Mouse (Mus musculus) MEL (cell line): ENCODE measurements around the gene Gm49776. TPM values are rescaled to one million over a fixed set of nuclear protein-coding genes. Genes with fewer than 3 reads are reported as not detected.
"Not testable (repeated sequence)": the region's sequence is repeated elsewhere in the genome, so short reads cannot be mapped to it uniquely, and the experiment has no call there.

Experiments used
- DNase-seq: peaks from one replicate; pipeline ENCODE4 v3.0.0; 2011; ENCODE audit warnings: low read depth, low spot score
- H3K27ac ChIP-seq: 2 replicates; pipeline ENCODE4 v1.5.1; 2012; ENCODE audit warnings: low read depth, mild to moderate bottlenecking, control low read depth, low read length, moderate library complexity; ENCODE audit not compliant: control insufficient read depth
- H3K27me3 ChIP-seq, 2 experiments: fragments of 150-350 bp in 1 of 2; sonication (generic) in 1 of 2; 2 replicates each; pipeline ENCODE4 v1.6.1; 2012; ENCODE audit warnings: low read length in 2 of 2, mild to moderate bottlenecking in 2 of 2, improper control_type of control experiment in 1 of 2, moderate library complexity in 1 of 2; ENCODE audit not compliant: insufficient read depth in 2 of 2, control insufficient read depth in 1 of 2
- H3K36me3 ChIP-seq, 2 experiments: 2 replicates each; pipeline ENCODE4 v1.6.1; 2012 to 2014; ENCODE audit warnings: low read length in 2 of 2, improper control_type of control experiment in 1 of 2, inconsistent platforms in 1 of 2, mild to moderate bottlenecking in 1 of 2; ENCODE audit not compliant: insufficient read depth in 2 of 2, control insufficient read depth in 1 of 2
- H3K4me1 ChIP-seq, 2 experiments: fragments of 150-350 bp in 1 of 2; sonication (generic) in 1 of 2; 2 replicates each; pipeline ENCODE4 v1.6.1; 2012; ENCODE audit warnings: low read length in 2 of 2, improper control_type of control experiment in 1 of 2, mild to moderate bottlenecking in 1 of 2; ENCODE audit not compliant: insufficient read depth in 2 of 2, control insufficient read depth in 1 of 2
- H3K4me3 ChIP-seq, 2 experiments: fragments of 150-350 bp in 1 of 2; sonication (generic) in 1 of 2; 2 replicates each; pipeline ENCODE4 v1.5.1; 2012; ENCODE audit warnings: low read depth in 2 of 2, low read length in 2 of 2, mild to moderate bottlenecking in 2 of 2, moderate library complexity in 2 of 2, control low read depth in 1 of 2, improper control_type of control experiment in 1 of 2; ENCODE audit not compliant: control insufficient read depth in 1 of 2, insufficient read depth in 1 of 2
- H3K79me2 ChIP-seq: 2 replicates; pipeline ENCODE4 v1.6.1; 2012; ENCODE audit warnings: mild to moderate bottlenecking, low read length, moderate library complexity; ENCODE audit not compliant: control insufficient read depth, poor library complexity, insufficient read depth
- H3K9ac ChIP-seq: 2 replicates; pipeline ENCODE4 v1.6.1; 2012; ENCODE audit warnings: low read depth, mild to moderate bottlenecking, control low read depth, low read length, moderate library complexity; ENCODE audit not compliant: control insufficient read depth, poor library complexity, severe bottlenecking
- H3K9me3 ChIP-seq: fragments of 150-350 bp; sonication (generic); replicated peaks from 2 replicates; pipeline ENCODE4 v1.6.1; 2012; ENCODE audit warnings: mild to moderate bottlenecking, low read length, improper control_type of control experiment, moderate library complexity; ENCODE audit not compliant: insufficient read depth
- BHLHE40 ChIP-seq: IDR thresholded peaks from 2 replicates; pipeline ENCODE4 v1.6.1; 2012; ENCODE audit warnings: low read depth, mild to moderate bottlenecking, inconsistent platforms, low read length, improper control_type of control experiment, borderline replicate concordance
- CHD2 ChIP-seq: IDR thresholded peaks from 2 replicates; pipeline ENCODE4 v1.6.1; 2011; ENCODE audit warnings: low read length, improper control_type of control experiment
- E2F4 ChIP-seq: IDR thresholded peaks from 2 replicates; pipeline ENCODE4 v1.6.1; 2011; ENCODE audit warnings: low read depth, low read length, improper control_type of control experiment, borderline replicate concordance
- ELF1 ChIP-seq: IDR thresholded peaks from 2 replicates; pipeline ENCODE4 v1.6.1; 2014; ENCODE audit warnings: low read depth, mild to moderate bottlenecking, inconsistent platforms, low read length, improper control_type of control experiment, moderate library complexity
- EP300 ChIP-seq, 2 experiments: IDR thresholded peaks; 2 replicates each; pipeline ENCODE4 v1.6.1; 2011; ENCODE audit warnings: improper control_type of control experiment in 2 of 2, low read length in 2 of 2, low read depth in 1 of 2, mild to moderate bottlenecking in 1 of 2
- ETS1 ChIP-seq: IDR thresholded peaks from 2 replicates; pipeline ENCODE4 v1.6.1; 2012; ENCODE audit warnings: low read depth, mild to moderate bottlenecking, inconsistent platforms, low read length, improper control_type of control experiment, moderate library complexity
- GABPA ChIP-seq: IDR thresholded peaks from 2 replicates; pipeline ENCODE4 v1.6.1; 2012; ENCODE audit warnings: low read depth, mild to moderate bottlenecking, inconsistent platforms, low read length, improper control_type of control experiment, moderate library complexity
- GATA1 ChIP-seq: IDR thresholded peaks from 2 replicates; pipeline ENCODE4 v1.6.1; 2011; ENCODE audit warnings: low read depth, low read length, improper control_type of control experiment
- HCFC1 ChIP-seq: IDR thresholded peaks from 2 replicates; pipeline ENCODE4 v1.6.1; 2012; ENCODE audit warnings: low read depth, mild to moderate bottlenecking, inconsistent platforms, low read length, improper control_type of control experiment, moderate library complexity
- KAT2A ChIP-seq: conservative IDR thresholded peaks from 2 replicates; pipeline ENCODE4 v1.6.1; 2012; ENCODE audit warnings: low read depth, low read length, improper control_type of control experiment, inconsistent platforms
- MAFK ChIP-seq: IDR thresholded peaks from 2 replicates; pipeline ENCODE4 v1.6.1; 2011; ENCODE audit warnings: low read depth, mild to moderate bottlenecking, low read length, improper control_type of control experiment, borderline replicate concordance
- MAX ChIP-seq: IDR thresholded peaks from 2 replicates; pipeline ENCODE4 v1.6.1; 2011; ENCODE audit warnings: low read length, improper control_type of control experiment
- MAZ ChIP-seq: IDR thresholded peaks from 2 replicates; pipeline ENCODE4 v1.6.1; 2012; ENCODE audit warnings: low read depth, mild to moderate bottlenecking, inconsistent platforms, low read length, improper control_type of control experiment
- MYC ChIP-seq: IDR thresholded peaks from 2 replicates; pipeline ENCODE4 v1.6.1; 2011; ENCODE audit warnings: low read depth, mild to moderate bottlenecking, low read length, improper control_type of control experiment, moderate library complexity
- NELFE ChIP-seq: IDR thresholded peaks from 2 replicates; pipeline ENCODE4 v1.6.1; 2011; ENCODE audit warnings: low read depth, low read length, improper control_type of control experiment
- NRF1 ChIP-seq: IDR thresholded peaks from 2 replicates; pipeline ENCODE4 v1.6.1; 2014; ENCODE audit warnings: low read depth, mild to moderate bottlenecking, inconsistent platforms, low read length, improper control_type of control experiment, moderate library complexity; ENCODE audit not compliant: poor library complexity, insufficient read depth, severe bottlenecking
- POLR2A ChIP-seq, 2 experiments: IDR thresholded peaks; 2 replicates each; pipeline ENCODE4 v1.6.1; 2011 to 2012; ENCODE audit warnings: low read length in 2 of 2, mild to moderate bottlenecking in 2 of 2, control low read depth in 1 of 2, improper control_type of control experiment in 1 of 2, low read depth in 1 of 2, moderate library complexity in 1 of 2; ENCODE audit not compliant: control insufficient read depth in 1 of 2, insufficient read depth in 1 of 2, poor library complexity in 1 of 2
- POLR2AphosphoS5 ChIP-seq: IDR thresholded peaks from 2 replicates; pipeline ENCODE4 v1.6.1; 2012; ENCODE audit warnings: low read depth, borderline replicate concordance, mild to moderate bottlenecking, inconsistent platforms, low read length, moderate library complexity, mixed read lengths
- SMC3 ChIP-seq: IDR thresholded peaks from 2 replicates; pipeline ENCODE4 v1.6.1; 2011; ENCODE audit warnings: low read depth, low read length, improper control_type of control experiment
- TAL1 ChIP-seq: IDR thresholded peaks from 2 replicates; pipeline ENCODE4 v1.6.1; 2012; ENCODE audit warnings: mild to moderate bottlenecking, inconsistent platforms, low read length, moderate library complexity, mixed read lengths
- TCF12 ChIP-seq: IDR thresholded peaks from 2 replicates; pipeline ENCODE4 v1.6.1; 2014; ENCODE audit warnings: low read depth, mild to moderate bottlenecking, inconsistent platforms, low read length, improper control_type of control experiment, moderate library complexity
- USF2 ChIP-seq, 2 experiments: IDR thresholded peaks; 2 replicates each; pipeline ENCODE4 v1.6.1; 2011 to 2012; ENCODE audit warnings: improper control_type of control experiment in 2 of 2, low read length in 2 of 2, borderline replicate concordance in 1 of 2, inconsistent platforms in 1 of 2, low read depth in 1 of 2, mild to moderate bottlenecking in 1 of 2; ENCODE audit not compliant: insufficient read depth in 1 of 2
- ZMIZ1 ChIP-seq: IDR thresholded peaks from 2 replicates; pipeline ENCODE4 v1.6.1; 2012; ENCODE audit warnings: low read depth, mild to moderate bottlenecking, inconsistent platforms, low read length, improper control_type of control experiment, moderate library complexity
- polyA plus RNA-seq, 2 experiments: library from polyadenylated mRNA; stranded (reverse) in 1 of 2; unstranded in 1 of 2; fragments of >175 nt in 1 of 2; fragments of >200 nt in 1 of 2; gene quantifications; 2 replicates each; pipeline versions ENCODE4 v1.2.1 to v1.2.4; 2012; ENCODE audit warnings: low replicate concordance in 2 of 2, low read depth in 1 of 2; ENCODE audit not compliant: insufficient read length in 2 of 2, insufficient read depth in 1 of 2, missing spikeins in 1 of 2
- total RNA-seq: library from RNA; depleted of rRNA; stranded (reverse); fragments of 300-350 nt; gene quantifications from 2 replicates; pipeline ENCODE4 v1.2.3, GENCODE M21; 2012; rRNA removed

The Gm49776 gene
- total RNA-seq (0.77 and 0.85 TPM in 2 replicates), polyA plus RNA-seq (10 to 100 TPM in 1 of 2 experiments, not detected in 1; 32.7 TPM)

GRCm38 (mm10) chr16:18258221-18258620 lies at the start of gene Gm49776:
TSS of gene Gm49776 (minus strand) at chr16:18258321.
- H3K27ac ChIP-seq = no peak within 1 kb of the TSS
- no peaks in the 10 kb centered on the region for H3K79me2 ChIP-seq
- TF ChIP-seq POLR2AphosphoS5 (no peak), POLR2A (IDR thresholded peaks at IDR 0.05; ENCODE audit: control insufficient read depth in 1 of 2, insufficient read depth in 1 of 2, low read depth in 1 of 2, low read length in 2 of 2, poor library complexity in 1 of 2) (peak in 1 of 2 experiments; percentile 28; a peak in 1 of 4 replicates)
- no peaks in the 10 kb centered on the region for H3K9me3 ChIP-seq
- no peak within 1 kb of the TSS for H3K4me3 ChIP-seq
- H3K4me1 ChIP-seq = no peaks in the 10 kb centered on the region
- H3K9ac ChIP-seq = no peak within 1 kb of the TSS
- H3K36me3 ChIP-seq = peaks cover 4 to 38% of the 10 kb centered on the region in 2 experiments; a peak in 3 of 4 replicates
- no peak for DNase-seq
- no peaks in the 10 kb centered on the region for H3K27me3 ChIP-seq

- H3K27ac ChIP-seq = peak overlapping the region; percentile 93
- not testable (repeated sequence) for H3K27me3 ChIP-seq, H3K9me3 ChIP-seq
- peak overlapping the region; percentile 67 to 72 for H3K4me3 ChIP-seq
- peaks cover 41% of the 10 kb centered on the region for H3K79me2 ChIP-seq
- H3K36me3 ChIP-seq = peaks cover 9 to 17% of the 10 kb centered on the region in 2 experiments
- H3K9ac ChIP-seq = peak overlapping the region; percentile 77
- peak; percentile 34 for DNase-seq
- peaks cover 13% of the 10 kb centered on the region in 2 experiments; a peak in 3 of 4 replicates for H3K4me1 ChIP-seq
Observed at GRCm38 (mm10) chr16:18289614-18290013, 31.5 kb upstream of the Gm49776 start.

GRCm38 (mm10) chr16:18289067-18289588 lies 31.0 kb upstream of the Gm49776 start, which contains the start of gene Dgcr8:
TSS of gene Dgcr8 (minus strand) at chr16:18289246.
- peak; percentile 98 for DNase-seq
- Histone ChIP-seq H3K9me3 (no peaks in the 10 kb centered on the region), H3K9ac (peak within 1 kb of the TSS; percentile 97), H3K27me3 (no peaks in the 10 kb centered on the region), H3K4me1 (peaks cover 13% of the 10 kb centered on the region in 2 experiments; a peak in 3 of 4 replicates), H3K36me3 (peaks cover 12 to 17% of the 10 kb centered on the region in 2 experiments), H3K79me2 (peaks cover 41% of the 10 kb centered on the region), H3K27ac (peak within 1 kb of the TSS; percentile 93), H3K4me3 (peak within 1 kb of the TSS; percentile 78 to 82)
- TF ChIP-seq GATA1 = no peak
- no peak for TF ChIP-seq SMC3
- TF ChIP-seq ZMIZ1 = 0 out of 2 replicates have a peak, but pooled peaks have one; percentile 16
- TF ChIP-seq USF2 (IDR thresholded peaks at IDR 0.05; ENCODE audit: borderline replicate concordance in 1 of 2, insufficient read depth in 1 of 2, low read depth in 1 of 2, low read length in 2 of 2) = no peak
- TF ChIP-seq BHLHE40 = no peak
- peak; percentile 44; the same call in 1 of the 2 replicates for TF ChIP-seq NRF1
- no peak for TF ChIP-seq MAFK
- TF ChIP-seq MAX = no peak
- TF ChIP-seq POLR2A (IDR thresholded peaks at IDR 0.05; ENCODE audit: control insufficient read depth in 1 of 2, insufficient read depth in 1 of 2, low read depth in 1 of 2, low read length in 2 of 2, poor library complexity in 1 of 2) = peak; percentile 66 to 76; a peak in 3 of 4 replicates
- 0 out of 4 replicates have a peak, but pooled peaks of 1 of the 2 experiments have one; percentile 29 for TF ChIP-seq EP300 (IDR thresholded peaks at IDR 0.05; ENCODE audit: low read depth in 1 of 2, low read length in 2 of 2)
- TF ChIP-seq ETS1 = no peak
- TF ChIP-seq CHD2 = no peak
- TF ChIP-seq HCFC1 = peak; percentile 84
- TF ChIP-seq POLR2AphosphoS5 = no peak
- TF ChIP-seq KAT2A = peak; percentile 56; the same call in 1 of the 2 replicates
- peak; percentile 44; the same call in 1 of the 2 replicates for TF ChIP-seq ELF1
- TF ChIP-seq MAZ = peak; percentile 69; the same call in 1 of the 2 replicates
- TF ChIP-seq TAL1 = no peak
- TF ChIP-seq E2F4 = peak; percentile 82; the same call in 1 of the 2 replicates
- TF ChIP-seq NELFE = peak; percentile 52
- TF ChIP-seq TCF12 = no peak
- TF ChIP-seq MYC = no peak
- TF ChIP-seq GABPA = no peak
